Mouse (Mus musculus) natural killer cell, adult 2 months (primary cell): ENCODE results near the gene Pycr1.
"Not testable (repeated sequence)": the region's sequence is repeated elsewhere in the genome, so short reads cannot be mapped to it uniquely, and the experiment has no call there.

Experiments
- DNase-seq, 2 experiments: peaks; one replicate each; pipeline ENCODE4 v3.0.0; 2022; ENCODE audit warnings: low spot score in 2 of 2

Pycr1 gene

GRCm38 (mm10) chr11:120643601-120643987, at the start of gene Pycr1:
Gene Pycr1 (minus strand): TSS chr11:120643769.
- peak; percentile 83 to 87 for DNase-seq

- no peak for DNase-seq
Measured at GRCm38 (mm10) chr11:120692471-120693011, 49.0 kb upstream of the Pycr1 start.

- DNase-seq = no peak
Measured at GRCm38 (mm10) chr11:120689365-120689764, 45.8 kb upstream of the Pycr1 start.

GRCm38 (mm10) chr11:120686650-120687272, 43.2 kb upstream of the Pycr1 start:
- no peak for DNase-seq

- no peak for DNase-seq
Measured at GRCm38 (mm10) chr11:120684660-120685059, 41.1 kb upstream of the Pycr1 start.

- DNase-seq = no peak
Measured at GRCm38 (mm10) chr11:120684086-120684485, 40.5 kb upstream of the Pycr1 start.

GRCm38 (mm10) chr11:120683536-120683935, 40.0 kb upstream of the Pycr1 start:
- no peak for DNase-seq

- no peak for DNase-seq
Measured at GRCm38 (mm10) chr11:120682683-120683082, 39.1 kb upstream of the Pycr1 start.

- peak in 1 of 2 experiments; percentile 36 for DNase-seq
Measured at GRCm38 (mm10) chr11:120679909-120680308, 36.3 kb upstream of the Pycr1 start.

- no peak for DNase-seq
Measured at GRCm38 (mm10) chr11:120676951-120677350, 33.4 kb upstream of the Pycr1 start.

- DNase-seq = not testable (repeated sequence)
Measured at GRCm38 (mm10) chr11:120675875-120676274, 32.3 kb upstream of the Pycr1 start.

- DNase-seq = no peak
Measured at GRCm38 (mm10) chr11:120673594-120674122, 30.1 kb upstream of the Pycr1 start.

GRCm38 (mm10) chr11:120672687-120673593, 29.4 kb upstream of the Pycr1 start, which contains the start of gene Aspscr1:
Gene Aspscr1 (plus strand): TSS chr11:120672973.
- DNase-seq = peak; percentile 93 to 94

- DNase-seq = no peak
Measured at GRCm38 (mm10) chr11:120666617-120667016, 23.0 kb upstream of the Pycr1 start.

- DNase-seq = no peak
Measured at GRCm38 (mm10) chr11:120665406-120665805, 21.8 kb upstream of the Pycr1 start.

- DNase-seq = no peak
Measured at GRCm38 (mm10) chr11:120663714-120664113, 20.1 kb upstream of the Pycr1 start.

- DNase-seq = no peak
Measured at GRCm38 (mm10) chr11:120662759-120663158, 19.2 kb upstream of the Pycr1 start.

- no peak for DNase-seq
Measured at GRCm38 (mm10) chr11:120661076-120661460, 17.5 kb upstream of the Pycr1 start, which contains the start of gene Notum. Gene Notum (minus strand): TSS chr11:120661175.

GRCm38 (mm10) chr11:120660301-120661075, 16.9 kb upstream of the Pycr1 start:
- no peak for DNase-seq

- no peak for DNase-seq
Measured at GRCm38 (mm10) chr11:120659509-120660300, 16.1 kb upstream of the Pycr1 start.
